Mouse (Mus musculus) E14TG2a.4 (cell line): ENCODE measurements at regions not wholly inside any gene's neighbourhood (a gene's known extent, or its start where the extent isn't known, plus 50 kb on each side); places are given as distances from the start of the nearest gene placed in this dataset.

Experiments used
- CTCF ChIP-seq: conservative IDR thresholded peaks from 2 replicates; pipeline ENCODE4 v1.5.1; 2014; ENCODE audit warnings: low read length
- POU5F1 ChIP-seq: IDR thresholded peaks from 2 replicates; pipeline ENCODE4 v1.6.1; 2014; ENCODE audit warnings: low read length, borderline replicate concordance

DNA sequence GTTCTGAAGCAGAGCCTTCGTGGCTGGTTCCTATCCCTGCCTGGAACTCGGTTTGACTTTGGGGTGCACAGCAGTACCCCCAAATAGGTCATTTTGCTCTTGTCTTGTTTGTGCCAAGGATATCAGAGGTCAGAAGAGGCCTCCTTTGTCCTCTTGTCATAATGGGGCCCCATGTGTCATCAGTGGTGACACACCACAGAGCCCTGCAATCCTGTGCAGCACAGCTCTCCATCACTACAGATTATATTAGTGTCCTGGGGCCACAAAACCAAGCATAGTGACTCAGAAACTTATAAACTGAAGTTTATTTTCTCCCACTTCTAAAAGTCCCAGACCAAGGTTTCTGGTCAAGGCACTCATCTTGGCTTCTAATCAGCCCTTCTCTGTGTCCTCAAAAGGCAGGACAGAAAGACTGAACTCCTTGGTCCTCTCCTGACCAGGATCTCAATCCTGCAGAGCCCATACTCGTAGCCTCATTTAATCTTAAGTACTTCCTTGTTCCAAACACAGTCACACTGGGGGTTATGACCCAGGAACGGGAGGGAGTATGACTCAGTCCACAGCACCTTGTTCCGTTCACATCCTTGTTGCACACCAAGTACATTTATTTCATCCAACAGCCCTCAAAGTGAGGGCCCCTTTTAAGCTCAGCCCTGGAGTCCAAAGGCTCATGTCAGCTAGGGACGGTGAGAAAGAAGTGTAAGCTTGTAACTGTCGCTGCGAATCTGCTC, 63.2 kb upstream of the Sox13 start:
- no peak for TF ChIP-seq CTCF
- no peak for TF ChIP-seq POU5F1
